Mouse (Mus musculus) cerebellum, adult 9-11 months (tissue): ENCODE results near the gene Mc3r.

Experiments used
- DNase-seq: peaks from one replicate; pipeline ENCODE4 v3.0.0; 2022

The Mc3r gene

GRCm38 (mm10) chr2:172248106-172248764 is at the start of gene Mc3r:
Gene Mc3r (plus strand): TSS chr2:172248492.
- DNase-seq: no peak

GRCm38 (mm10) chr2:172201998-172202780 is 46.1 kb upstream of the Mc3r start:
- DNase-seq: no peak

- DNase-seq: peak; percentile 72
Observed at GRCm38 (mm10) chr2:172207003-172207402, 41.3 kb upstream of the Mc3r start.

GRCm38 (mm10) chr2:172213480-172213879 is 34.8 kb upstream of the Mc3r start:
- no peak for DNase-seq

- DNase-seq: no peak
Observed at GRCm38 (mm10) chr2:172214336-172214735, 34.0 kb upstream of the Mc3r start.

GRCm38 (mm10) chr2:172215508-172216162 is 32.7 kb upstream of the Mc3r start:
- DNase-seq: peak; percentile 77

- DNase-seq: no peak
Observed at GRCm38 (mm10) chr2:172216163-172216915, 32.0 kb upstream of the Mc3r start.

GRCm38 (mm10) chr2:172217886-172218285 is 30.4 kb upstream of the Mc3r start:
- DNase-seq: no peak

- DNase-seq: no peak
Observed at GRCm38 (mm10) chr2:172219186-172219585, 29.1 kb upstream of the Mc3r start.

- peak; percentile 44 for DNase-seq
Observed at GRCm38 (mm10) chr2:172221656-172222393, 26.5 kb upstream of the Mc3r start.

GRCm38 (mm10) chr2:172222394-172222785 is 25.9 kb upstream of the Mc3r start:
- peak; percentile 90 for DNase-seq

GRCm38 (mm10) chr2:172222891-172223290 is 25.4 kb upstream of the Mc3r start:
- peak; percentile 24 for DNase-seq

- DNase-seq: no peak
Observed at GRCm38 (mm10) chr2:172223451-172224200, 24.7 kb upstream of the Mc3r start.

GRCm38 (mm10) chr2:172226945-172227344 is 21.3 kb upstream of the Mc3r start:
- DNase-seq: no peak

- DNase-seq: no peak
Observed at GRCm38 (mm10) chr2:172227808-172228207, 20.5 kb upstream of the Mc3r start.

GRCm38 (mm10) chr2:172229190-172229589 is 19.1 kb upstream of the Mc3r start:
- DNase-seq: no peak

- DNase-seq: no peak
Observed at GRCm38 (mm10) chr2:172230126-172230525, 18.2 kb upstream of the Mc3r start.

GRCm38 (mm10) chr2:172238220-172238619 is 10.1 kb upstream of the Mc3r start:
- no peak for DNase-seq

- DNase-seq: no peak
Observed at GRCm38 (mm10) chr2:172241031-172241430, 7.3 kb upstream of the Mc3r start.

GRCm38 (mm10) chr2:172245497-172245896 is 2.8 kb upstream of the Mc3r start:
- DNase-seq: no peak

- DNase-seq: no peak
Observed at GRCm38 (mm10) chr2:172249336-172249735, 1.0 kb downstream of the Mc3r start.

- DNase-seq: no peak
Observed at GRCm38 (mm10) chr2:172256418-172256817, 8.1 kb downstream of the Mc3r start.
